Mouse (Mus musculus): ENCODE measurements around the gene Rb1.

DNA sequence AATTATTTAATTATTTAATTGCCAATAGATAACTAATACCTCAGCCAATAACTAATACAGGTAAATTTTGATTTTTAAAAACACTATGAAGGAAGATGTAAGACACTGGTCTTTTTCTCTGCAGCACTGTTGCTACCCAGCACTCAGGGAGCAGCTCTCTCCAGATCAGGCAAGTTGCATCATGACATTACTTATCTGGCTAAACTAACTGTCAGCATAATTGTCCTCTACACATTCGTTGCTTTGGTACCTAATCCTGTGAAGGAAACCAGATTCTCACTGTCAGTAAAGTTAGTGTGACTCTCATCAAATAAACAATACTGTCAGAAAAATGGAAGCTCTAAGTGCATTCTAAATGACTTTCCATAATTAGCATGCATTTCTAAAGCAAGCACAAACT is 98.8 kb downstream of the Rb1 start:
- no peak for TF ChIP-seq CTCF (IDR thresholded peaks at IDR 0.05; ENCODE audit: low read depth)
- TF ChIP-seq EP300 (IDR thresholded peaks at IDR 0.05; ENCODE audit: low read depth): no peak

All from heart, postnatal 0 days (tissue).